Mouse (Mus musculus) cerebellum, postnatal 4 days (tissue): ENCODE results near the gene Olfr585.

ENCODE experiments used
- DNase-seq, 2 experiments: peaks; one replicate each; pipeline ENCODE4 v3.0.0; 2022; ENCODE audit warnings: low spot score in 2 of 2, mixed read lengths in 1 of 2

The Olfr585 gene

GRCm38 (mm10) chr7:103097420-103097819, at the start of gene Olfr585:
Gene Olfr585, plus strand, starts transcription at chr7:103097720.
- no peak for DNase-seq

GRCm38 (mm10) chr7:103051000-103051399, 46.5 kb upstream of the Olfr585 start, which contains the start of gene Olfr583:
Gene Olfr583, plus strand, starts transcription at chr7:103051300.
- no peak for DNase-seq

- DNase-seq, result no peak
Observed at GRCm38 (mm10) chr7:103081585-103081984, 15.9 kb upstream of the Olfr585 start, which contains the start of gene Olfr584. Gene Olfr584, plus strand, starts transcription at chr7:103081885.

- DNase-seq, result no peak
Observed at GRCm38 (mm10) chr7:103119406-103119805, 21.9 kb downstream of the Olfr585 start.

GRCm38 (mm10) chr7:103125538-103125937, 28.0 kb downstream of the Olfr585 start, which contains the start of gene Olfr586:
Gene Olfr586, minus strand, starts transcription at chr7:103125638.
- DNase-seq, result no peak

- DNase-seq, result no peak
Observed at GRCm38 (mm10) chr7:103140579-103140978, 43.1 kb downstream of the Olfr585 start, which contains the start of gene Olfr588-ps1. Gene Olfr588-ps1, plus strand, starts transcription at chr7:103140879.
